Mouse (Mus musculus) hindbrain, embryonic 13.5 days (tissue): ENCODE measurements around the gene Tepp. TPM values are rescaled to one million over a fixed set of nuclear protein-coding genes. Genes with fewer than 3 reads are reported as not detected.

Experiments used
- ATAC-seq: fragments of 200-750 bp; cut with Nextera tagmentation; 2 replicates; pipeline ENCODE4 v1.8.0; 2017; ENCODE audit warnings: moderate TSS enrichment; ENCODE audit not compliant: low FRiP score
- H3K27ac ChIP-seq: fragments of 300-500 bp; sonication (generic); 2 replicates; pipeline ENCODE4 v1.5.1; 2015; ENCODE audit warnings: inconsistent platforms, mild to moderate bottlenecking, moderate library complexity
- H3K27me3 ChIP-seq: fragments of 300-500 bp; sonication (generic); 2 replicates; pipeline ENCODE4 v1.6.1; 2015; ENCODE audit warnings: mild to moderate bottlenecking, inconsistent platforms
- H3K36me3 ChIP-seq: fragments of 300-500 bp; sonication (generic); 2 replicates; pipeline ENCODE4 v1.6.1; 2015; ENCODE audit warnings: mild to moderate bottlenecking, inconsistent platforms
- H3K4me1 ChIP-seq: fragments of 300-500 bp; sonication (generic); replicated peaks from 2 replicates; pipeline ENCODE4 v1.6.1; 2015; ENCODE audit warnings: inconsistent platforms
- H3K4me2 ChIP-seq: fragments of 300-500 bp; sonication (generic); 2 replicates; pipeline ENCODE4 v1.6.1; 2015; ENCODE audit warnings: inconsistent platforms, mild to moderate bottlenecking, moderate library complexity
- H3K4me3 ChIP-seq: fragments of 300-500 bp; sonication (generic); 2 replicates; pipeline ENCODE4 v1.5.1; 2015; ENCODE audit warnings: mild to moderate bottlenecking, inconsistent platforms
- H3K9ac ChIP-seq: fragments of 300-500 bp; sonication (generic); 2 replicates; pipeline ENCODE4 v1.6.1; 2015; ENCODE audit warnings: mild to moderate bottlenecking, inconsistent platforms
- H3K9me3 ChIP-seq: fragments of 300-500 bp; sonication (generic); 2 replicates; pipeline ENCODE4 v1.6.1; 2016; ENCODE audit warnings: inconsistent platforms
- WGBS: fragments of 180-500 bp; shearing (Covaris S2); methylation state at CpG from one replicate; pipeline ENCODE4 v1.1.7; 2015; 5-methylcytosine and 5-hydroxymethylcytosine counted together
- polyA plus RNA-seq: library from polyadenylated mRNA; unstranded; fragments of >200 nt; fragmentation: Nextera tagmentation; extraction: Ambion mirVana; gene quantifications from 2 replicates; pipeline ENCODE4 v1.2.1, GENCODE M21; 2015

Tepp gene
- polyA plus RNA-seq = 0.94 and 2.1 TPM in 2 replicates

DNA sequence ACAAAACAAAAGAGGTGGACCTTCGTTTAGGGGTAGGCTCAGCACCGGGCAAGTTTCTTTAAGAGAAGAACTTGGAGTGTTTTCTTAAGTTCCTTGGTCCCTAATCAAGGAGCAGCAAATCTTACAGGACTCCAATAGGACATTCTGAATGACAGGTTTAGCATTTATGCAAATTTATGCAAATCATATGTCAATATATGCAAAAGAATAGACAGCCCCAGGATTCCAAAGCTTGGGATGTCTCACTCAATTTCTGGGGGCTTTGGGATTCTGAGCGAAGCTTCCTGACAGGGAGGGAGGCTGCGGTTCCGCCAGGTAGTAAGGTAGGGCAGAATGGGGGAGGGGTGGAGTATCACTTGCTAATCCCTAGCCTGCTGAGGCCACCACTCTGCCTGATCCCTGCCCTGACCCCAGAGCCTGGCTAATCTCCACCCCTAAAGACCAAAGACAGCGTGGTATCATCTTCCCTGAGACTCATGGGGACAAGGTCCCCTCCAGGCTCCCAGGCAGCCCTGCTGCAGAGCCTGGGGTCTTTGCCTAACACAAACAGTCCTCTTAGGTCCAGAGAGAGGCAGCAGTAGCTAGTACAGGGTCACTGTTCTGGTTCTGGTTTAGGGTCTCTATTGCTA lies at the start of gene Tepp:
Gene Tepp, plus strand, starts transcription at position 225 of the 629 bp plus-strand sequence.
- no peak within 1 kb of the TSS for H3K4me3 ChIP-seq
- 25% methylated on average over 6 of the region's 6 CpGs for WGBS
- H3K4me1 ChIP-seq = peaks cover 20% of the 10 kb centered on the region
- H3K36me3 ChIP-seq = no peaks in the 10 kb centered on the region
- no peaks in the 10 kb centered on the region for H3K9me3 ChIP-seq
- H3K9ac ChIP-seq = no peak within 1 kb of the TSS
- no peak within 1 kb of the TSS for H3K4me2 ChIP-seq
- ATAC-seq = peak; percentile 29; the same call in 1 of the 2 replicates
- 0 out of 2 replicates have a peak within 1 kb of the TSS, but pooled peaks have one; percentile 15 for H3K27ac ChIP-seq
- H3K27me3 ChIP-seq = no peaks in the 10 kb centered on the region

DNA sequence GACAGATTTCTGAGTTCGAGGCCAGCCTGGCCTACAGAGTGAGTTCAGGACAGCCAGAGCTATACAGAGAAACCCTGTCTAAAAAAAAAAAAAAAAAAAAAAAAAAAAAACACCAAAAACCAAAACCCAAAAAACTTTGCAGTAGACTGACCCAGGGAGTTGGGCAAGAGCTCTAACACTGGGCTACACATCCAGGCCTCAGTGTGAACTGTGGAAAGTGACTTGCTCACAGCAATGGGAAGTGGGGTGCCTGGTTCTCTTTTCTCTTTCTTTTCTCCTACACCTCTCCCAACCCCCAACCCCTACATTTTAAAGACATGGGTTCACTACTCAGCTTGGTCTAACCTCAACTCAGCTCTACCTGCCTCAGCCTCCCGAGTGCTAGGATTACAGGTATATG lies 48.2 kb upstream of the Tepp start:
- Histone ChIP-seq H3K9ac (no peak overlapping the region), H3K4me2 (no peak overlapping the region), H3K4me3 (no peak overlapping the region), H3K27ac (no peak overlapping the region), H3K27me3 (no peaks in the 10 kb centered on the region), H3K9me3 (no peaks in the 10 kb centered on the region), H3K36me3 (no peaks in the 10 kb centered on the region), H3K4me1 (no peaks in the 10 kb centered on the region)
- no peak for ATAC-seq
- 89% methylated on average over 2 of the region's 2 CpGs for WGBS

- Histone ChIP-seq H3K9ac (no peak overlapping the region), H3K27ac (no peak overlapping the region), H3K4me2 (no peak overlapping the region), H3K4me3 (no peak overlapping the region), H3K27me3 (no peaks in the 10 kb centered on the region), H3K9me3 (no peaks in the 10 kb centered on the region), H3K4me1 (0 out of 2 replicates have a peak, but pooled peaks cover 3% of the 10 kb centered on the region), H3K36me3 (no peaks in the 10 kb centered on the region)
- 57% methylated on average over 12 of the region's 12 CpGs for WGBS
- ATAC-seq = no peak
These were observed 39.9 kb upstream of the Tepp start for GRCm38 (mm10) chr8:95270501-95270900.

DNA sequence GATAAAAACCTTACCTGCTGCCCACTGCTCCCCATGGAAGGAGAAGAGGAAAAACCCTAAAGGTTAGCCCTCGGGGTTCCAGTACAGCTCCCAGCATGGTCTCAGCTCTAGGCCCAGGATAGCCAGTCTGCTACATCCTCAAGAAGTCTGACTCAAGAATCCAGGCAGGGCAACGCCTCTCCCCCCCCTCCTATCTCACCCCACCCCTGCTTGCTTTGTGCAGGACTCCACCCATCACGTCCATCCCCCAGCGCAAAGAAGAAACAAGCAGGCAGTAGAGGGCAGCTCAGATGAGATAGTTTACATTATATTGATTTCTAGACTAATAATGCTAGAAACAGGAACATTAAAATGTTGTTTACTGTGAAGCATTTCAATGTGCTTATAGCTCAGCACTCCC lies 38.5 kb upstream of the Tepp start:
- no peak overlapping the region for H3K4me2 ChIP-seq
- no peak for ATAC-seq
- H3K27ac ChIP-seq = no peak overlapping the region
- H3K9me3 ChIP-seq = no peaks in the 10 kb centered on the region
- H3K9ac ChIP-seq = no peak overlapping the region
- H3K4me3 ChIP-seq = no peak overlapping the region
- H3K4me1 ChIP-seq = 0 out of 2 replicates have a peak, but pooled peaks cover 3% of the 10 kb centered on the region
- no peaks in the 10 kb centered on the region for H3K27me3 ChIP-seq
- 31% methylated on average over 4 of the region's 4 CpGs for WGBS
- H3K36me3 ChIP-seq = no peaks in the 10 kb centered on the region

DNA sequence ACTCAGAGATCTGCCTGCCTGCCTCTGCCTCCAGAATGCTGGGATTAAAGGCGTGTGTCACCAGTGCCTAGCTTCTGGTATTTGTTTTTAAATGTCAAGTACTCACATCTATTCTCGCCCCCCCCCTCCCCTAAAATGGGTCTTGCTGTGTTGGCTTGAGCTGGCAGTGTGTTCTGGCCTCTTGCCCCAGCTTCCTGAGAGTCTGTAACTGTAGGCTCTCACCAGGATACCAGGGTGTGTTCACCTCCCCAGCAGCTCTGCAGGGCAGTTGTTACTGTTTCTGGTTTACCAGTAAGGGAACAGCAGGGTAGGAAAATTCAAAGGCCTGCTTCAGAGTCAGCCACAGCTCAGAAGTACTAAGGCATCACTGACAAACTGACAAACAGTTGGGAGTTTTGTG lies 37.5 kb upstream of the Tepp start:
- no peak for ATAC-seq
- WGBS = 34% methylated on average over 2 of the region's 2 CpGs
- Histone ChIP-seq H3K4me1 (0 out of 2 replicates have a peak, but pooled peaks cover 3% of the 10 kb centered on the region), H3K4me2 (no peak overlapping the region), H3K9me3 (no peaks in the 10 kb centered on the region), H3K36me3 (no peaks in the 10 kb centered on the region), H3K9ac (no peak overlapping the region), H3K4me3 (no peak overlapping the region), H3K27me3 (no peaks in the 10 kb centered on the region), H3K27ac (no peak overlapping the region)

- Histone ChIP-seq H3K4me1 (peaks cover 10% of the 10 kb centered on the region), H3K9me3 (no peaks in the 10 kb centered on the region), H3K9ac (no peak overlapping the region), H3K27me3 (no peaks in the 10 kb centered on the region), H3K4me2 (no peak overlapping the region), H3K27ac (0 out of 2 replicates have a peak overlapping the region, but pooled peaks have one; percentile 9), H3K4me3 (no peak overlapping the region), H3K36me3 (no peaks in the 10 kb centered on the region)
- 56% methylated on average over 5 of the region's 5 CpGs for WGBS
- ATAC-seq = peak; percentile 69
These were observed 28.9 kb upstream of the Tepp start for GRCm38 (mm10) chr8:95281493-95281892.

GRCm38 (mm10) chr8:95289066-95289650 lies 21.2 kb upstream of the Tepp start:
- no peak overlapping the region for H3K4me3 ChIP-seq
- H3K9ac ChIP-seq = no peak overlapping the region
- no peaks in the 10 kb centered on the region for H3K9me3 ChIP-seq
- peaks cover 13% of the 10 kb centered on the region for H3K4me1 ChIP-seq
- no peak overlapping the region for H3K4me2 ChIP-seq
- ATAC-seq = no peak
- WGBS = 71% methylated on average over 6 of the region's 6 CpGs
- no peak overlapping the region for H3K27ac ChIP-seq
- H3K27me3 ChIP-seq = no peaks in the 10 kb centered on the region
- no peaks in the 10 kb centered on the region for H3K36me3 ChIP-seq

GRCm38 (mm10) chr8:95293172-95293571 lies 17.2 kb upstream of the Tepp start:
- no peaks in the 10 kb centered on the region for H3K9me3 ChIP-seq
- peaks cover 14% of the 10 kb centered on the region for H3K4me1 ChIP-seq
- no peak overlapping the region for H3K27ac ChIP-seq
- H3K4me2 ChIP-seq = no peak overlapping the region
- H3K9ac ChIP-seq = no peak overlapping the region
- H3K36me3 ChIP-seq = no peaks in the 10 kb centered on the region
- ATAC-seq = no peak
- H3K4me3 ChIP-seq = no peak overlapping the region
- 76% methylated on average over 11 of the region's 11 CpGs for WGBS
- no peaks in the 10 kb centered on the region for H3K27me3 ChIP-seq

DNA sequence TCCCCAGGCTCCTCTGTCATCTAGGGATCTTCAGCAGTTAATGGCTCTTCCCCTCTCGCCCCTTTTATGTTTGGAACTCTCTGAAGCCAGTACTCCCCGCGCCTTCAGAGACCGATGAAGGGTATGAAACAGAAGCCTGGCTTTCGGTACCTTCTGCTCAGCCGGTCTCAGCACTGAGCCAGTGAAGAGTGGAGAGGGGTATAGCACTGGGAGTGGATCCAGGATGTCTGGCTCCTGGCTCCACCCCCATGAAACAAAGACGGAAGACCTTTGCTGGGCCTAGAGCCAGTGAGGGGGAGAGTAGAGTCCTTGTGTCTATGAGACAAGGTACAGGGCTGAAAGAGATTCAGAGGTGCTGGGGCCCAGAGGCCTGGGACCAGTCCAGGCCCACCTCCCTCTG lies 16.5 kb upstream of the Tepp start:
- no peaks in the 10 kb centered on the region for H3K9me3 ChIP-seq
- H3K4me2 ChIP-seq = no peak overlapping the region
- WGBS = 75% methylated on average over 7 of the region's 7 CpGs
- no peak overlapping the region for H3K9ac ChIP-seq
- ATAC-seq = peak; percentile 59
- no peaks in the 10 kb centered on the region for H3K36me3 ChIP-seq
- no peaks in the 10 kb centered on the region for H3K27me3 ChIP-seq
- H3K4me1 ChIP-seq = peaks cover 13% of the 10 kb centered on the region
- H3K4me3 ChIP-seq = no peak overlapping the region
- H3K27ac ChIP-seq = 0 out of 2 replicates have a peak overlapping the region, but pooled peaks have one; percentile 36

DNA sequence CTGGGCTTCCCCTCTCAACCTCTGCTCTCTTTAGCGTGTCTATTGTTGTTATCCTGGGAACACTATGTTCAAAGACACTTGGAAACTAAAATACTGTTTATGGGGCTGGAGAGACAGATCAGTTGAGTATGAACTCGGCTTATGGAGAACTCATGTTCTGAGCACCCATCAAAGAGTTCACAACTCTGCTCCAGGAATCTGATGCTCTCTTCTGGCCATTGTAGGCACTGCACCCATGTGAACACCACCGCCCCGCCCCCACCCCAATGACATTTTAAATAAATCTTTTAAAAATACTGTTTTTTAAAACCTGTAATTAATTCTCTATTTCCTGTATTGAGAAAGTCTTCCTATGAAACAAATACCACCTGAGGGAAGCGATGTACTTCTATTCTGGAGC lies 8.0 kb upstream of the Tepp start:
- H3K9me3 ChIP-seq = no peaks in the 10 kb centered on the region
- H3K27ac ChIP-seq = no peak overlapping the region
- ATAC-seq = no peak
- H3K36me3 ChIP-seq = no peaks in the 10 kb centered on the region
- no peaks in the 10 kb centered on the region for H3K27me3 ChIP-seq
- no peak overlapping the region for H3K9ac ChIP-seq
- peaks cover 4% of the 10 kb centered on the region; the same call in 1 of the 2 replicates for H3K4me1 ChIP-seq
- no peak overlapping the region for H3K4me3 ChIP-seq
- H3K4me2 ChIP-seq = no peak overlapping the region
- WGBS = 24% methylated on average over 5 of the region's 5 CpGs

DNA sequence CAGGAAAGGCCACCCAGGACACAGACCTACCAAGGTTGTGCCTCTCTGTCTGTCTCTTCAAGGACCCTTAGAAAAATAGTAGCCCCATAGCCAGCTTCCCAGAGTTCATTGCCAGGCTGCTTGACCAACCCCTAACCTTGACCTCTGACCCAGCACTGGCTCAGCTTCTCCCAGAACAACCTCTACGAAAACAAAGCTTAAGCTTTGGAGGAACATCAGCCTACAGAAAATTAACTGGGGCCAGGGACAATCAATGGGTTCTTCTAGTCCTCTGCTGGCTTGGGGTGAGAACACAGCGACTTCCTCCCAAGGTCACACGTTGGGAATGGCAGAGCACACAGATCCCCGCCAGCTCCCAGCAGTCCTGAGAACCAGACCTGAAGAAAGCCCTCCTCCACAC lies 4.8 kb upstream of the Tepp start:
- Histone ChIP-seq H3K4me1 (peaks cover 9% of the 10 kb centered on the region), H3K36me3 (no peaks in the 10 kb centered on the region), H3K9ac (no peak overlapping the region), H3K27ac (no peak overlapping the region), H3K27me3 (no peaks in the 10 kb centered on the region), H3K9me3 (no peaks in the 10 kb centered on the region), H3K4me2 (no peak overlapping the region), H3K4me3 (no peak overlapping the region)
- 74% methylated on average over 4 of the region's 4 CpGs for WGBS
- ATAC-seq = no peak

DNA sequence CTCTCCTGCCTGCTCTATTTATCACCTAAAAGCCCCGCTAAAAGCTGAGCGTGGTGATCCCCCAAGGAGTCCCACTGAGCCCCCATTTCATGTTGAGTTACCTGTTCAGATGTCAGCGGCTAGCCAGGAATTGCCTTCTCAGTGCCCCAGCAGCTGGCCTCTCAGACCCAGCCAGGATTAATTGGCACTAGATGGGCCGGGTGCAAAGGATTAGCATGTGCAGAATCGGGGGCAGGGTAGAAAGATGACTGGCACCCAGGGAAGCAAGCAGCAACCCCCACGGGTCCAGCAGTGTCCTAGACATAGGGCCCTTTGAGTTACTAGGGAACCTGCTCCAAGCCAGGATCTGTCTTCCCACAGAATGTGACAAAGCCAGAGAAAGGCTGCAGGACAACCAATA lies 3.9 kb upstream of the Tepp start, which contains the start of gene Cngb1:
Gene Cngb1, minus strand, starts transcription at position 155 of the 400 bp plus-strand sequence.
- 57% methylated on average over 6 of the region's 6 CpGs for WGBS
- Histone ChIP-seq H3K4me1 (peaks cover 18% of the 10 kb centered on the region), H3K9me3 (no peaks in the 10 kb centered on the region), H3K27ac (no peak within 1 kb of the TSS), H3K36me3 (no peaks in the 10 kb centered on the region), H3K9ac (no peak within 1 kb of the TSS), H3K4me2 (no peak within 1 kb of the TSS), H3K27me3 (no peaks in the 10 kb centered on the region), H3K4me3 (no peak within 1 kb of the TSS)
- ATAC-seq = no peak

DNA sequence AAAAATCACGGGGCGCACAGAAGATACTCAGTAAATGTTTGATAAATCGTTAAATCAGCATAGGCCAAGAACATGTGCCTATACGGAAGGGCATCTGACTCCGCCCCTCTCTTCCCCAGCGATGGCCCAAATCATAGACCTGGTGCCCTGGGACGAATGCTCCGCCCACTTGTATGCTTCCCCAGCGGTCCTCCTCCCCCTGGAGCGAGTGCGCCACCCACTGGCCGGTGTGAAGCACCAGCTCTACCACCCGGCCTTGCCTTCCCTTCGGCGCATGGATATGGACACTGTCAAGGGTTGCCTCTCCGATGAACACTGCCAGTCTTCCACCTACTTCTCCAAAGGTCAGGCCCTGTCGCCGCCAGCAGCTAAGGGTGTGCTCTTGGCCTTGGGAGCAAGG lies 2.5 kb downstream of the Tepp start:
- H3K4me1 ChIP-seq = peaks cover 16% of the 10 kb centered on the region
- no peak overlapping the region for H3K4me2 ChIP-seq
- H3K36me3 ChIP-seq = no peaks in the 10 kb centered on the region
- H3K27ac ChIP-seq = no peak overlapping the region
- ATAC-seq = no peak
- H3K27me3 ChIP-seq = no peaks in the 10 kb centered on the region; the same call in 1 of the 2 replicates
- H3K9me3 ChIP-seq = no peaks in the 10 kb centered on the region
- WGBS = 70% methylated on average over 18 of the region's 18 CpGs
- H3K4me3 ChIP-seq = no peak overlapping the region
- H3K9ac ChIP-seq = no peak overlapping the region
